Mouse (Mus musculus) neural tube, embryonic 10.5 days (tissue): ENCODE results near the gene Sec11a.

Experiments used
- DNase-seq: peaks from one replicate; pipeline ENCODE4 v3.0.0-alpha.2; 2017; ENCODE audit warnings: low spot score; ENCODE audit errors: extremely low spot score

The Sec11a gene

DNA sequence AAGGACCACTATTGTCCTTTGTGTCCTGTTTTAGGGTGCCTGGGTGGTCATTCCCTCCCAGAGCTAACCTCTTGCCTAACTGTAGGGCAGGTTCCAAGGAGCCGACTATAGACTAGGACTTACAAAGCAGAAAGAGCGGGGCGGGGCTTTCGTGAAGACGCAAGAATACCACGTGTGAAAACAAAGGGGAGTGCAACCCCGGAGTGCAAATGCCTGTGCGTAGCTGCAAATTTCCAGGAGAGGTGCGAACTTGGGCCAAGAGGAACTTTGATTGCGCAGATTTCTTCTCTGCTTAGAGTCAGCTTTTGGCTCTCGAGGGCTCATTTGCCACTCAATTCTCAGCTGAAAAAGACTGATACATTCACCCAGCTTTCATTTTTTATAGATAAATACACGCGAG is 87.4 kb downstream of the Sec11a start:
- peak; percentile 64 for DNase-seq

DNA sequence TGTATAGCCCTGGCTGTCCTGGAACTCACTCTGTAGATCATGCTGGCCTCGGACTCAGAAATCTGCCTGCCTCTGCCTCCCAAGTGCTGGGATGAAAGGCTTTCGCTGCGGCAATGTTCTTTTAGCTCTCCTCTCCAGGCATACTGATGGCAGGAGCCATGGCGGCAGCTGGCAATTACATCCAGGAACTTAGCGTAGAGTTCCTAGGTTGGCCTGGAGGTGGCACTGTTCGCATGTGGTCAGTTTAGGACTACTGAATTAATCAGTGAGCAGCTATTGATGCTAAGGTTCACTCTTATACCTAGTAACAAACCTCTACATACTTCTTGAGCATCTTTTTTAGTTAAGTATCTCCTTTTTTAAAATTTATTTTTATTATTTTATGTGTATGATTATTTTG is 90.4 kb downstream of the Sec11a start:
- DNase-seq = peak; percentile 74

- no peak for DNase-seq
Measured at GRCm38 (mm10) chr7:80855316-80855715, 92.3 kb downstream of the Sec11a start.
